Mouse (Mus musculus) urinary bladder, postnatal 25 days (tissue): ENCODE results near the gene Tenm2.
A peak's percentile ranks its signal among the peaks of the same experiment; 100 is the strongest.

Source experiments
- DNase-seq: peaks from one replicate; pipeline ENCODE4 v3.0.0; 2022; ENCODE audit warnings: low spot score

Tenm2 gene

DNA sequence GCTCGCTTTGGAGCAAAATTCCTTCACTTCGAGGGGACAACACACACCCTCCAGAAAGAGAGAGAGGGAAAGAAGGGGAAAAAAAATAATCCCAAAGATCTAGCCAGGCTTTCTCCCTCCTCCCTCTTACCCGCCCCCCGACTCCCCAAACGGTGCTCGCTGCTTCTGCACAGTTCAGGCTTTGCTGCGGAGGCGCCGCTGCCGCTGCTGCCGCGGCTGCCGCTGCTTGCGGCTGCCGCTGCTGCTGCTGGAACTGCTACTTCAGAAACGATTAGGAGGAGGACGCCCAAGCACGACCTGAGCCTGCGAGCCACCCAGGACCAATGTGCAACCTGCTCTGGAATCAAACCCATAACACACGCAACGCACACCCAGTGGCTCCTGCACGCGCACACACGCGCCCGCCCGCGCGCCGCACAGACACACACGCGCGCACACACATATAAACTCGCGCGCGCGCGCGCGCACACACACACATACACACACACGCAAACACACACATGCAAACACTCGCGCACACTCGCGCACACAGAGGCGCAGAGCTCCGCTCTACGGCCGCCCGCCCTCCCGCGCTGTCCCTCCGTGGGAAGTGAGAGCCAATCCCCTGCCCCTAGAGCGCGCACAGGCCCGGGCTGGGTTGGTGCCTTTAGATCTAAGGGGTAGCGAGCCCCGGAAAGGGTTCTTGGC lies at the start of gene Tenm2:
TSS of gene Tenm2 (minus strand) at position 51 of the 687 bp plus-strand sequence.
- DNase-seq = no peak

- no peak for DNase-seq
These were observed 49.4 kb upstream of the Tenm2 start for GRCm38 (mm10) chr11:37285186-37285585.

- no peak for DNase-seq
These were observed 13.0 kb upstream of the Tenm2 start for GRCm38 (mm10) chr11:37248796-37249195.

DNA sequence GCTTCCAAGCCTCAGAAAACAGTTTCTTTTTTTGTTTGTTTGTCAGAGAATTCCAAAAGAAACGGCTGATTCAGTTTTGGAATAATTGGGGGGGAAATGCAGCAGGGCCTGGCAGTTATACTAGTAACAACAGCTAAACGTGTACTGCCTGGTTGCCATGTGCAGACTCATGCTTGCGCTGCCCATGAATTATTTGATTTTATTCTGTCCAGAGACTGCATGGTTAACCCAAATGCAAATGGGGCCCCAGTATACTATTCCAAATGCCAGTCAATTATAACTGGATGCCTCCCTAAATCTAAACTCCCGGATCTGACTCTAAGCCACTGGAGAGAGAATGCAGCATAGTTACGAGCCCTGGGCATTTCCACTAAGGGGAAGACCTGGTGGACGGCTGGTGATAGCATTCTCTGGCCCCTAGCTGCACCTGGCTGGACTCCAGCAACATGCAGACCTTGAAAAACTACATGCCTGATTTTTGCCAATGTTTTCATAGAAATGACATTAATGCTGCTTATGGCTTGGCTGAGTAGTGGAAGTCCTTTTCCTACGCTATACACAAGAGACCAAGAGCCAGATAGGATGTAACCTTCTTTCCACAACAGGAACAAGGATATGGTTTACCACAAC lies 1.4 kb upstream of the Tenm2 start:
- DNase-seq = no peak

DNA sequence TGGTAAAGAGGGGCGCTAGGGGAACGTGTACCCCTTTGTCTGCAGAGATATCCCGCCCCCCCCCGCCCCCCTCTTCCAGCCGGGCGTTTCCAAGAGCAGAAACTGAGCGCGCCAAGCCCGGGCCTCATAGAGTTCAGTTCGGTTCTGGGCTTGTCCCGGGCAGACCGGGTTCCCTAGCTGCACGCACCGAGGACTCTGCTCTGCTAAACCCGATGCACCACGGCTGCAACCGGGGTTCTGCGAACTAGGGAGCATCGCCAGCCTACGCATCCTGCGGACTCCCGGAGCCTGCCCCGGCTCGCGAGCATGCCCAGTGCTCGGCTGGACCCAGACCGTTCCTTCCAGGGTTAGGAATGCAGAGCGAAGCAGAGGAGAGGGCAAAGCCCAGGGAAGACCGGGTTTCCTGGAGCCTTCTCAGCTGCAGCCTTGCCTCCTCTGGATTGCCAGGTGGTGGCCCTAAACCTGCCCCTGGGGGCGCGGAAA lies 878 bp upstream of the Tenm2 start:
- no peak for DNase-seq

DNA sequence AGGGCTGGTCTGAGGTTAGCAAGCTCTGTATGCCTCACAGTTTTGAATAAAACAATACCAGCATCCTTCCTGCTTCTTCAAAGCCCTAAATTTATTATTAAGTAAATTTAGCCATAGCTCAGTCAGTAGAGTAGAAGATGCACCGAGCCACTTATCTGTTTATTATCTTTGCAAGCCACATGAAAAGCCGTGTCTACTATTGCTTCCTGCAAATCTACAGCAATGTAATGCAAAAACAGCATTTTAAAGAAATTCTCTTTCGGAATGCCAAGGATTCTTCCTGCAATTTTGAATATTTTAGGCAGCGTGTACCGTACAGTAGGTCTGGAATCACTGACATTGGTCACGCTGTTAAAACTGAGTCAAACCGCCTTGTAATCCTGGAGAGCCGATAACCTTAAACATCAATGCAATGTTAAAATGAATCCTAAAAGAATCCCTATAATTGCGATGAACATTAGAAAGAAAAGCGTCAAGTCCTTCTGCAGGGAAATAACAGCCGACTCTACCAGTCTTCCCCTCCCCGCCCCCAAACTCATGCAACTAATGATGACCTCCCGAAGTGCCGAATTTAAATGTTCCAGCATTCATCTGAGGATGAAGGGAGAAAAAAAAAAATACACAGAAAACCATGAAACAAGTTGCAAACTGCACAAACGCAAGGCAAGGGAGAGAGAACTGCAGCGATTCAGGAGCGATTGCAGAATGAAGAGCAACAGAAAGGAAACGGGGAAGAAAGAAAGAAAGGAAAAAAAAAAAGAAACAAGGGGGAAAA lies 556 bp downstream of the Tenm2 start:
- DNase-seq = no peak

DNA sequence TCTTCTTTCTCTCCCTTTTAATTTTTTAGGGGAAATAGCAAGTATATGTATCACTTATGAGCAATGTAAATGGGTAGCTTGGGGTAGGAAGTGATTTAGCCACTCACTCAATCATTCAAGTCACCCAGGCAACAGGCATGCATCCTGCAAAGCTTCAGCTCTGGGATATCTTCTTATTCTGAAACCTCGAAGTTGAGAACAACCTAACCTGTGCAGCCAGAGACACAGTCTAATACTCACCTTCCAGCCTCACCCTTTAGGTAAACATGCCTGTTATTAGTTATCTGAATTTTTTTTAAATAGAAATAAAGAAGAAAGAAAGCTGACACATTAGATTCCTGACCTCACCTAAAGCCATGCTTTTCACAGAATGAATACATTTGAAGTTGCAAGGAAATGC lies 8.4 kb downstream of the Tenm2 start:
- DNase-seq = no peak

GRCm38 (mm10) chr11:37226943-37227342 lies 8.8 kb downstream of the Tenm2 start:
- DNase-seq = no peak

DNA sequence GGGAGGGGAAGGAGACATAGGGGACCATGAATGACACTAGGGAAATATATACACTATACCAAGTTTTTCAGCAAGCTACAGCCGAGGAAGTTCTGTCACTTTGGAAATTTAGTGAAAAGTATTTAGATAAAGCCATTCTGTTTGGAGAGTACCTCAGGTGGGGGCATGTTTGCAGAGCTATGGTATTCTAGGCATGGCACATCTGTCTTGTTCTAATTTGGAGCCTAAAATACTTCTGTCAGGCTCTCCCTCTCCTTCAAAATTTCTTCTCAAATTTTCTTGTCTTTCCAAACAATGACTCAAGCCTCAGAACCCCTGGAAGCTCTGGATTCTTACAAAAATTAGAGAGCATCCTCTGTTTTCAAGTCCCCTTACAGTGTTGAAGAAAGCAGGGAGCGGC lies 13.0 kb downstream of the Tenm2 start:
- DNase-seq = no peak

- DNase-seq = no peak
These were observed 13.7 kb downstream of the Tenm2 start for GRCm38 (mm10) chr11:37222056-37222455.

DNA sequence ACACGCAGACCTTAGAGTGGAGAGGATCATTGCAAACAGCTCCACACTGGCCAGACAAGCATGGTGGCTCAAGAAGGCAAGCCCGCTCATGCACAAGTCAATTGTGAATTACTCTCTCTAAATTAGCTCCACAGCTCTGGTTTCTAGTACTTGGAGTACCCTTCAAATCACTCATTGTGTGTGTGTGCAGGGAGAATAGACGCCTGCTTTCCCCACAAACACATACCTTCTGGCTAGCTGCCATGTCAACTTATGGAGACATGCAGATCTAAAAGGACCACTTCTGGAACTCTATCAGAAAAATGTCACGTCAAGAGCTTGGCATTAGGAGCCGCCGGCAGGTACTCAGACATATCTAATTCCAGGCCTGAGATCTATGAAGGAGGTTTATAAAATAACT lies 14.8 kb downstream of the Tenm2 start:
- no peak for DNase-seq

DNA sequence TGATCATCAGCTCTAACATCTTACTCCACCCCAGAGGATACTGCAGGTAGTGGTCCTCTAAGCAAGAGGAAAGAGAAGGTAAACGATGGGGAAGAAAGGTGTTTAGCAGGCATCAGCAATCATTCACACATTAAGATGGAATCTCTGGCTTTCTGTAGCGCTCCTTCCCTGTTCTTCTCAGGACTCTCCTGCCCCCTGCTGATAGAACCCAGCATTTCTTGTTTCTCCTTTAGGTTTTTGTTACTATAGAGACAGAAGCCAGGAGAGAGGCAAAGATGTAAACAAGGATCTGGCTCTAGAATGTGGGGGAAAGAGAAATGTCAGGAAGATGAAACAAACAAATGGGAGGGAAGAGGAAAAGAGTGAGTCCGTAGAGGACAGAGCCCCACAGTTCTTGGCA lies 49.6 kb downstream of the Tenm2 start:
- DNase-seq = peak; percentile 11

GRCm38 (mm10) chr11:37177426-37177825 lies 58.3 kb downstream of the Tenm2 start:
- DNase-seq = no peak

GRCm38 (mm10) chr11:37153933-37154880 lies 81.6 kb downstream of the Tenm2 start:
- DNase-seq = no peak

GRCm38 (mm10) chr11:37153382-37153781 lies 82.4 kb downstream of the Tenm2 start:
- DNase-seq = no peak

GRCm38 (mm10) chr11:37150011-37150410 lies 85.8 kb downstream of the Tenm2 start:
- DNase-seq = no peak

DNA sequence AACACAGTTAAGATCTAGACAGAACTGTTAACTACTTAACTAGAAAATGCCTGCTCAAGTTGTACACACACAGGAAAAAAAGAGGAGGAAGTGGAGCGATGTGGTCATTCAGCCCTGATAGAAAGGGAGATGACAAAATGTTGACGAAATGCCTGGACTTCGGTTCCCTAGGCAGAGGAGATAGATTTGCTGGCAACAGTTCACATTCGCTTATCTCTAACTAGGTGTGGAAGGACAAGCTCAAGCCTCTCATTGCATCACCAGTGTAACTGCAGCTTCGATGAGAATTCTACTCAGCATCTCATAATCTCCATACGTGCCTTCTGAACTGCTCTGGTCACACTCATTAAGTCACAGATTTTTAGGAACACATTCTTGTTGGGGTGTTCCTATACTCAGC lies 91.8 kb downstream of the Tenm2 start:
- no peak for DNase-seq

DNA sequence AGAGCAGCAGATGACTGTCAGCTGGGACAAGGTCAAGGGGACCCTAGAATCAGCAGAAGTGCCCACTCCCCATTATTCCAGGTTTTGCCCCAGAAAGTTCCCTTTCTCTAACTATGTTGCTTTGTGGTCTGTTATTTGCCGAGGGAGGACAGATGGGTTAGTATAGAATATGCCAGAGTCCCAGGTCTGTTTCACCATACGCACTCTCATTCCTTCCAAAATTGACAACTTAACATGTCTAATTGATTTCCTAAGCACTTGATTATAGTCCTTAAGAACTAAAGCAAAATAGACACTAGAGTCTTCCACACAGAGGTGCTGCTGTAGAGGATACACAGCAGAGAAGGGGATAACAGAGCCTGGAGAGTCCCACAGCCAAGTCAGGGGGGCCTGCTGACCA lies 92.3 kb downstream of the Tenm2 start:
- DNase-seq = no peak

DNA sequence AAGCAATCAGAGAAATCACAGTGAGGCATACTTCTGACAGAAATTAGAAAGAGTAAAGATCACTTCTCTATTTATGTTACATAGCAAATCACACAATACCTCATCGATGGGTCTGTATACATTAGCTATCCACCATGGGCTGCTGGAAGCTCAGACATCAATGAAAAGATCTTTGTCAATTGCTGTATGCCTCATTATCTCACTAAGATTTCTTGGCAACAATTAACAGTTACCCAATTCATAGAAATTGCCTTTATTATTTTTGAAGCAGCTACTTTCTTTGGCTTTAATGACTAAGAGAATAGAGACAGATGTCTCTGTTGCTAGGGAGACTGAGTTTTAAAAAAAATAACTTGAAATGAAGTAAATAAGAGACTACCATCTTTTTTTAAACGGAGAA lies 106.9 kb downstream of the Tenm2 start:
- DNase-seq = no peak

GRCm38 (mm10) chr11:37118058-37118457 lies 117.7 kb downstream of the Tenm2 start:
- DNase-seq = no peak

DNA sequence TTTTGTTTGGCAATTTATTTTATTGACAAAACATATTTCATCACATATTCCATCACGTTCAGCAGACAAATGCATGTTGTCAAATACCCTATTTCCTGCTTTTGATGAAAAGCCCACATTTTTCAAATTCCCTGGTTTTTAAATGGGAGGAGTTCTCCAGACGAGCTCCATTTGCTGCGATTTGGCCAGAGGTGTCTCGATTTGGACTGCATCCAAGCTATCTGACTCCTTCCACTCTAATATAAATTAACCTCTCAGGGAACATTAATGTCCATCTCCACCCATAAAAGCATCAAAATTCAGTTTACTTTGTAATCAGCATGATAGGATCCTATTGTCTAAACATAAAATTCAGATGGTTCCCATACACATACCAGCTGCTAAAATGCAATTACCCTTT lies 120.6 kb downstream of the Tenm2 start:
- DNase-seq = no peak

- no peak for DNase-seq
These were observed 128.7 kb downstream of the Tenm2 start for GRCm38 (mm10) chr11:37107069-37107468.
